Mouse (Mus musculus) thymus, postnatal 14 days (tissue): Measurements from ENCODE around the gene Myo1e.

Experiments used
- DNase-seq: peaks from one replicate; pipeline ENCODE4 v3.0.0; 2021

Gene Myo1e

GRCm38 (mm10) chr9:70224046-70224445 lies 16.9 kb downstream of the Myo1e start:
- no peak for DNase-seq

- DNase-seq: no peak
These were observed 19.2 kb downstream of the Myo1e start for GRCm38 (mm10) chr9:70226359-70226758.

DNA sequence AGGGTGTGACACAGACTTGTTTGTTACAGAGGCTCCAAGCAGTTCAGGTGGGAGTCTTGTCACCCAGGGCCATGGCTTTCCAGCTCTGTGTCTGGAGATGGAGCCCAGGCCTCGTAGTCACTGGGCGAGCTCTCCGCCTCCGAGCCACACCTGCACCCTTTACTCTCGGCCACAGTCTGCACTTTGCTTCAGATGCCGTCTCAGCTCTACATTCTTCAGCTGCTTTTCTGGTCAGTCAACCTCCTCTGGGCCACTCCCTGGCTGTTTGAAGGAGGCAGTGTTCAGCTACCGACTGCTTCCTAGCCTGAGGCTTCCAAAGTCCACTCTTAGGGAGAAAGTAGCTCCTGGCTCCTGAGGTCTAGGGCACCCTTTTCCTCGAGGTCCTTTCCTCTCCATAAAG lies 22.7 kb downstream of the Myo1e start:
- no peak for DNase-seq

DNA sequence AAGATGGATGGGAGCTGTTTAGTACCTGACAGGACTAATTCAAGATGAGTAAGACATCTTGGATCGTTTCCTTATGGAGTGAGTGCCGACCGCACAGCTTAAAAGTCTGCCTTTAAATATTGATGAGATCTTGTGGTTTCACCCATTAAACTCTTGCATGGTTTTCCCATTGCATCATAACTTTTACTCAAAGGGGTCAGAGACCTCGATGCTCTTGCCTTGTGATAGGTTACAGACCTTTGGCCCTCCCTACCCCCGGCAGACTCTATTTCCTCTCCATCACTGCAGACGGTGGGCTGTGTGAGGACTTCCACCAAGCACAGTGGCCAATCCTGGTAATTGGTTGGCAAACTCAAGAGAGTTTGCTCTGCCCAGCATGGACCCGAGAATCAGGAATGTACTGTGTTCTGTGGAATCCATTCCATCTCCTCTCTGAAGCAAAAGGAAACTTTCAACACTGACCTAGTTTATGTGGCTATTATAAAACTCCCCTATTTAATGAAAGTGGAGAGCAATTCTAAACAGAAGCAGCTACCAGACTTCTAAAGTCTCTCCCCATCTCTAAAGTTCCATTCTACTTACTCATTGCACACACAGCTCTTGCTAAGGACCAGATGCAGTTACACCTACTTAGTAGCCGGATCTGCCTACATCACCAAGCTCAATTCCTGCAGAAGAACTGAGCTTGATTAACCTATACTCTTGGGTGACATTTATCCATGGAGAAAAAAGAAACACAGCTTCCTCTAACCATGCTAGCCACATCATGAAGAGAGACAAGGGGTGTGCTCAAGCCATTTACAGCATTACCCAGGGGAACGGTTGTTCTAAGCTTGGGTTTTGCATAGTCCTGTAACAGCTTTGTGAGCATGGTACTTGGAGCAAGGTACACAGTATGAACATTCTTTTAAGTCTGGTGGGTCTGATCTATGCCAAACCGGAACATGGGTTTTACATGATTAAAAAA lies 25.2 kb downstream of the Myo1e start:
- no peak for DNase-seq

GRCm38 (mm10) chr9:70237136-70237535 lies 30.0 kb downstream of the Myo1e start:
- no peak for DNase-seq

- DNase-seq: no peak
These were observed 30.4 kb downstream of the Myo1e start for GRCm38 (mm10) chr9:70237561-70237960.

DNA sequence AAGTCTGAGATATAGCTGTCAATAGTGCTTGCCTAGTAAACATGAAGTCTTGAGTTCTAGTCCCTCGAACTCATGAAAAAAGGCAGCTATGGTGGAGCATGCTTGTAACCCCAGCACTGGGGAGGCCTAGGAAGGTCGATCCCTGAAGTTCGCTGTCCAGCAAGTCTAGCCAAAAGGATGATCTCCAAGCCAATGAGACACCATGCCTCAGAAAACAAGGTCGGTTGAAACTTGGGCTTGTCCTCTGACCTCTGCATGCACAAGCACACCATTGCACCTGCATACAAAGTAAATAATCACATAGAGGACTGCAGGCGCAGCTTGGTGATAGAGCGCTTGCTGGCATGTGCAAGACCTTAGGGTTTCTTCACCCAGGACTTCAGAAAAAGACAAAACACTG lies 31.2 kb downstream of the Myo1e start:
- no peak for DNase-seq

GRCm38 (mm10) chr9:70239229-70239628 lies 32.1 kb downstream of the Myo1e start:
- DNase-seq: no peak

DNA sequence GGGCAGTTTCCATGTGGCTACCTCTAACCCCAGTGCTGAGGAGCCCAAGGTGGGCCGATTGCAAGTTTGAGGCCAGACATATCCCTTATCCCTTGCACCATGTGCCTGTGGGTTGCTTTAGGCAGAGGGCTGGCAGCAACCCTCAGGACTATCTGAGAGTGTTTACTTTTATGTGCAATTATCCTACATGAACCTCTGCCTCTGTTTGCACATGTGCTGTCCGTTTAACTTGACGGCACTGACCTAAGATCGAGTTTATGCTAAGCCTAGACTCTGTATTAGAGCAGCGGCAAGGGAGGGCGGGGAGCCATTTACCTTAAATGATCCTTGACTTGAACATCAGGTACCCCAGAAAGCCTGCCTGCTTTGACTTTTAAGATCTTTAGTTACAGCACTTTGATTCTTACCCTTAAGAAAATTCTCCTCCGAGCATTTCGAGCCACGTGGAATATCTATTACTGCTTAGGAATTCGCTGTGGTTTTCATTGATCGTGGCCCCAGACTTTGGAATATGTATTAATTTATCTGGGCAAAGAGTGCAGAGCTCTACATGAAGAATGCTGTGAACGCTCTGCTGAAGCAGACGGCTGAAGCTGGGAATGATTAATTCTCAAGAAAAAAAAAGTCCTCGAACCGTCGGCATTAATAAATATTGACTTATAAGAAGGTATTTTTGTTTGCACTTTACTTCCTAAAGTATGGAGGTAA lies 33.7 kb downstream of the Myo1e start:
- DNase-seq: no peak

- DNase-seq: no peak
These were observed 34.3 kb downstream of the Myo1e start for GRCm38 (mm10) chr9:70241411-70241961.

- DNase-seq: no peak
These were observed 35.1 kb downstream of the Myo1e start for GRCm38 (mm10) chr9:70242112-70242862.

- DNase-seq: no peak
These were observed 36.1 kb downstream of the Myo1e start for GRCm38 (mm10) chr9:70243241-70243640.

- no peak for DNase-seq
These were observed 36.6 kb downstream of the Myo1e start for GRCm38 (mm10) chr9:70243708-70244107.

GRCm38 (mm10) chr9:70244115-70244514 lies 37.0 kb downstream of the Myo1e start:
- DNase-seq: no peak

DNA sequence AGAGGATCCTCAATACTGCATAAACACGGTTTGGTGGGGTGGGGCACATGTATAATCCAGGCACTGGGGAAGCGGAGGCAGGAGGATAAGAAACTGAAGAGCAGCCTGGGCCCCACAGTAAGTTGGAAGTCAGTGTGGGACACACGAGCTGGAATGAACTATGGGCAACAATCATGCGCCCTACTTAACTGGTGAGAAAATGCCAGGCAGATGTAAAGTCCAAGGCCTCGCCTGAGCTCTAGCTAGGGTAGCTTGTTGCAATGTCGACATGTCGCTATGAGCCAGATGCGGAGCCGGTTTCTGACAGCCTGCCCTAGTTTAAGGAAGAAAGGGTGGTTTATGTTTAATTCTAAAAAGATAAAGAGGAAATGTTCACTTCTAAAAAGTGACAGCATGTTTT lies 37.9 kb downstream of the Myo1e start:
- DNase-seq: no peak

DNA sequence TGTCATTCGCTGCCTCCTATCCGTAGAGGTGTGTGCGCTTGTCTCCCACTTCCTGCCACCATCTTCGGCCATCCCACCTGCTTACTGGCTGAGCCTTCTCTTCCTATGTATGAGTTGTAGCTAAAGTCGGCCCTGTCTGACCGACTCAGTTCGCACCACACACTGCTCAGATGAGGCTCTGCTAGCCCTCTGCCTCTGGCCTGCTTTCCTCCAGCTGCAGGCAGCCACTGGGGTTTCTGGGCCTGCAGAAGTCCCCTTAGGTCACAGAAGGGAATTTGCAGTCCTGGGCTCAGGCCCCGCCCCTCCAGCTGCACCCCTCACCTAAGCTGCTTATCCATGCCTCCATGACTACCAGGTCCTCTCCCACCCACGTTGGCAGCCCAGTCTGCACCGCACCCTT lies 39.3 kb downstream of the Myo1e start:
- DNase-seq: no peak

DNA sequence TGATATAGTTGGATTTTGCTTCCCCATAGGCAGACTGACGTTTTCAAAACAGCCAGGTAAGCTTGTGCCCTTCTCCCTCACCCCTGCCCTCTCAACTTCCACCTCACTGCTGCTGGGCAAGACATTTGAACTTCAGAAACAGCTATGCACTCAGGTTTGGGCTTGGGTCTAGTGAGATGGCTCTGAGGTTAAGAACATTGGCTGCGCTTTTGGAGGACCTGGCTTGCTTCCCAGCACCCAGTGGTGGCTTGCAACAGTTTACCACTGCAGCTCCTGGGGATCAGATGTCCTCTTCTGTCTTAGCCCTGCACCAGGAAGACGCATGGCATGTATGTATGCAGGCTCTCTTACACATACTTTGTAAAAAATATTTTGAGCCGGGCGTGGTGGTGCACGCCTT lies 40.9 kb downstream of the Myo1e start:
- no peak for DNase-seq

DNA sequence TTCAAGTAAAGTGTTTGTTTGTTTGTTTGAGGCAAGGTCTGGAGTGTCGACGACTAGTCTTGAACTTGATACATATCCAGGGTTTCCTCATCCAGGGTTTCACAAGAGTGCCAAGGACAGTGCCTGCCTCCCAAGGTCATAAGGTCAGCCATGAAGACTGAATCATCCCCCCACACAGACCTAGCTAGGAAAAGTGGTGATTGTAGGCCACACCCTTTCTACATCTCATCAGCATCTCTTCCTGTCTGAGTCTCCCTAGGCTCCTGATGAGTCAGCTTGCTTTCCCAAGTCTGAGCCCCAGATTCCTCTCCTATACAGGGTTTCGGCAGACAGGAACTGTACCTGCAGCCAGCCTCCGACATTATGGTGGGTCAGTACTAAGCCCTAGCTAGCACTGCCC lies 41.7 kb downstream of the Myo1e start:
- no peak for DNase-seq

DNA sequence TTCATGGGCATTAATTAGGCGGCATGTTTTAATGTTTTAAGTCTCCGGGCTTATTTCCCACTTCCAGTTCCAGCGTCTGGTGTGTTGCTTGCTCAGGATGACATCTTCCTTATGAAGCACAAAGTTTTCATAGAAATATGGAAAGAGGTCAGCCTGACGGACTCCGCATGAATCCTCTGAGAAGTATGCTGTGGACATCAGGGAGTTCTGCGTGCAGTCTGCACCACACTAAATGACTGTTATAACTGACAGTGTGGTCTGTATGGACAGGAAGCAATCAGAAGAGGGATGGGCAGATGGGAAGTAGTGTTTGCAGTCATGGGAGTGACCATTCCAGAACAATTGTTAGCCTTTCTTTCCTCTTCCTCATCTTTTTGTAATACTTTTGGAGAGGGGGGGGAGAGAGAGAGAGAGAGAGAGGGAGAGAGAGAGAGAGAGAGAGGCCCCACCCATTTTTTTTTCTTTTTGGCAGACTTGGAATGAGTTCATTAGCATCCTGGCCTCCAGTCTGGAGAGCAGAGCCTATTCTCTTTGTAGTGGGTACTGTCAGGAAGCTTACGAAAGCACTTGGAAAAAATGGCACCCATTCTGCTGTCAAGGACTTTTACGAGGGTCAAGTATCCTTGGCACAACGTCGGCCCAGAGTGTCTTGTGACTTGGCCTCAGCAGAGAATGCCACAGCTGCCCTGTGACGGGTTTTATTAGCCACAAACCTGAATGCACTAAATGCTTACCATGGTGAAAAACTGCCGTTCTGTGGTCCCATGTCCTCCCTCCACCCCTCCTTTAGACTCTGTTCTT lies 42.9 kb downstream of the Myo1e start:
- no peak for DNase-seq

DNA sequence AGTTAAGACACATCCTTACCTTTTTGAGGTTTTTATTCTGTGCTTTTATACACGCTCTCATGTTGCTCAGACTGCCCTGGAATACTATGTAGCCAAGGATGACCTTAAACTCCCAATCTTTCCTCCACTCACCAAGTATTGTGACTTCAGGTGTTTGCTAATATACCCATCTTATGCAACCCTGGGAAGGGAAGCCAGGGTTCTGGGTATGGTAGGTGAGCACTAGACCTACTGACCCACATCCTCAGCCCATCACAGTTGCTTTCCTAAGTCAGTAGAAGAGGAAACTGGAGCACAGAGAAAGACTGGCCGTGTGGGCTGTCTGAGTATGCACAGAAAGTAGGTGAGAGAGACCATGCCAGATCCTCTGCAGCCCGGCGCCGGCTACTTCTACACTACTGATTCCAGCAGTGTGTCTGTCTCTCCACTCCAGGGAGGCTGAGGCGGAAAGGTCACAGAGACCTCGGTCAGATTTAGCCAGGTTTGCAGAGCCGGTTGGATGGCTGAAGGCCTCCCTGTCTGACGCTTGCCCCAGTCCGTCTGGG lies 44.4 kb downstream of the Myo1e start:
- DNase-seq: no peak

DNA sequence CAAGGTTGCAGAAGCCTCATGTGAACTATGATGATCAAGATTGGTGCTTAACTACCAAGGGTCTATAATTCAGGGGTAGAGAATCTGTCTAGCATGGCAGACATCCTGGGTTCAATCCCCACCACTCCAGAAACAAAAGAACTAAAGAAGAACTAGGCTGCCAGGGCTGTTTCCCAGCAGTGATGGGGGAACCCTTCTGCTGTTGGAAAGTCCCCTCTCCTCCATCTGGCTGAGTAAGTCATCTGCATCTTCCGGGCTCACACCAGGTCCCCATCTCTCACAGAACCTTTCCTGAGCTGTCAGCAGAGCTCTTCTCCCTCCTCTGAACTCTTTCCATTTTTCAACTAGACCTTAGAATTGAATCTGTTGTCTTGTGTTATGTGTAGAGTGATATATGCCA lies 45.9 kb downstream of the Myo1e start:
- no peak for DNase-seq

- no peak for DNase-seq
These were observed 47.9 kb downstream of the Myo1e start for GRCm38 (mm10) chr9:70255005-70255404.
